Mouse (Mus musculus): ENCODE data around the gene Wnt4.
A peak's percentile ranks its signal among the peaks of the same experiment; 100 is the strongest.

Gene Wnt4

GRCm38 (mm10) chr4:137313511-137313910 is 36.2 kb downstream of the Wnt4 start:
- DNase-seq: no peak

- peak; percentile 94 for DNase-seq
These were observed 37.3 kb downstream of the Wnt4 start for GRCm38 (mm10) chr4:137314561-137314960.

GRCm38 (mm10) chr4:137315061-137315460 is 37.8 kb downstream of the Wnt4 start:
- peak; percentile 74 for DNase-seq

- peak; percentile 58 for DNase-seq
These were observed 38.9 kb downstream of the Wnt4 start for GRCm38 (mm10) chr4:137316027-137316770.

DNA sequence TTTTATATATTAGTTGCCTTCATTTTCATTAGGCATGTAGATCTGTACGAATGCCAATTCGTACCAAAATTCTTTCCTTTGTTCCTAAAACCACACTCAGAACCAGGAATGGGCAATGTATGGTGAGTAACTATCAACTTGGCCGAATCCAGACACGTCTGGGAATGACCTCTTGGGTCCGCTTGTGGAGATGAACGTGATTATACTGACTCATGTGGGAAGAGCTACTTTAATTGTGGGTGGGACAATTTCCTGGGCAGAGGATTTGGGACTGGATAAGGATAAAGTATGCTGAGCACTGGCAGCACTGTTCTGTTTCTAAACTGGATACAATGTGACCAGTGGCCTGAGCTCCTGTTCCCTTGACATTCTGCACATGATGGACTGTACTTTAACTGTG is 47.6 kb downstream of the Wnt4 start:
- DNase-seq: peak; percentile 84

- peak; percentile 91 for DNase-seq
These were observed 49.2 kb downstream of the Wnt4 start for GRCm38 (mm10) chr4:137326494-137326893.

DNA sequence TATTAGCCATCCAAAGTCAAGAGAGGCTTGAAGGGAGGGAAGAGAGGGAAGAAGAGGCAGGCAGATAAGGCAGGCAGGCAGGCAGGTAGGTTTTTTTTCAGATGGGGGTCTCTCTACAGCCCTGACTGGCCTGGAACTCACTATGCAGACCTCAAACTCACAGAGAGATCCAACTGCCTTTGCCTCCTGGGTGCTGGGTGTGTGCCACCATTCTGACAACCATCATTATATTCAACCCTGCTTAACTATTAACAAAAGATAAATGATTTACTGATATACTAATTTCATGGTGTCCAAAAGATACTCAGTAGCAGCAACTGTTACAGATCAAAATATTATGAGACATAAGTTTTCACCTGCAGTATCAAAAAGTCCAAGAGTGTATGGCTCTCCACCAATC is 54.8 kb downstream of the Wnt4 start:
- DNase-seq: peak; percentile 86

GRCm38 (mm10) chr4:137336468-137336867 is 59.2 kb downstream of the Wnt4 start:
- peak; percentile 59 for DNase-seq

DNA sequence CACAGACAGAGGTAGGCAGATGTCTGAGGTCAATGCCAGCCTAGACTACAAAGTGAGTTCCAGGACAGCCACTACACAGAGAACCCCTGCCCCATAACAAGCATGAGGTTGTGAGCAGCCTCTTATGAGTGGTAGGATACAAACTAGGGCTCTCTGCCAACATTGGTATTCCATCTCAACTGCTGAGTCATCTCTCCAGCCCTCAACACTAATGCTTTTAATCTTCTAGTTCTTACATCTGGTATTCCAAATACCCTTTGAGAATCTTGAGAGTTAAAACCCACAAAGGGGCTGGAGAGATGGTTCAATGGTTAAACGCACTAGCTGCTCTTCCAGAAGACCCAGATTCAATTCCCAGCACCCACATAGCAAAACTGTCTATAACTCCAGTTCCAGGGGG is 62.1 kb downstream of the Wnt4 start:
- peak; percentile 79 for DNase-seq

DNA sequence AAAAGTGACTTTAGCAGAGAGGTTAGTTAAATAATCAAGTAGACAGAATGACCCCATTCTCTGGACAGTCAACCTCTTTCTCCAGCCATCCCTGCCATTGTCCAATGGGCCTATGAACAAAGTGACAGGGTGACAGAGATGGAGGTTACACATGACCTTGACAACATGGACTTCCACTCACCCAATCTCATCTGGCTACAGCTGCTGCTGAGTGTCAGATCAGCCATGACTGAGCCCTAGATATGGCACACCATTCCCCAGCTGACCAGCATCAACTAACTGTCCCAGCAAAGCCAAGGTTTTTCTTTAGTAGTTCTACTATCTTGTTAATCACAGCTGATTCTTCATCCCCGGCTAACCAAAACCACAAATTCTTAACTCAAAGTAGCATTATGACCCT is 65.5 kb downstream of the Wnt4 start:
- peak; percentile 66 for DNase-seq

DNA sequence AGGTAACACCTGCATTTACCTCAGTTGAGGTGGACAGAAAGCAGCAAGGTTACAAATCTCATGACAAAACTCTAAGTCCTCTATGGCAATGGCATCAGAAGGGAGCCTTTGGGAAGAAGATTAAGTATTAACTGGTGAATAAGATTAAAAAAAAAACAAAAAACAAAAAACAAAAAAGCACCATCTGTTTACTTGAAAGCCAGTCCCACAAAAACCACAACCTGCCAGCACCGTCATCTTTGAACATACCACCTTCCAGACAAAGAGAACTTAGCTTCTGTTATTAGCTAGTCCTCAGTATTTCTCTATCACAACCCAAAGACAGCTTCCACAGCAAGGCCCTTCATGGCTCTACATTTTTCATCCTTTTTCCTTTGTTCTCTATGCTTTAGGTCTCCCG is 67.8 kb downstream of the Wnt4 start:
- DNase-seq: peak; percentile 70

- DNase-seq: peak; percentile 82
These were observed 68.5 kb downstream of the Wnt4 start for GRCm38 (mm10) chr4:137345790-137346189.
